Mouse (Mus musculus): ENCODE data around the gene Tsc22d3. TPM values are rescaled to one million over a fixed set of nuclear protein-coding genes. Genes with fewer than 3 reads are reported as not detected.

The Tsc22d3 gene
- total and polyA plus RNA-seq, 2 experiments from 2014 or later, result 172 to 240 TPM

- H3K4me1 ChIP-seq (ENCODE audit: control insufficient read depth, insufficient read depth), result peaks cover 4% of the 10 kb centered on the region; the same call in 1 of the 2 replicates
Measured at GRCm38 (mm10) chrX:140527231-140527630, 73.2 kb downstream of the Tsc22d3 start.

DNA sequence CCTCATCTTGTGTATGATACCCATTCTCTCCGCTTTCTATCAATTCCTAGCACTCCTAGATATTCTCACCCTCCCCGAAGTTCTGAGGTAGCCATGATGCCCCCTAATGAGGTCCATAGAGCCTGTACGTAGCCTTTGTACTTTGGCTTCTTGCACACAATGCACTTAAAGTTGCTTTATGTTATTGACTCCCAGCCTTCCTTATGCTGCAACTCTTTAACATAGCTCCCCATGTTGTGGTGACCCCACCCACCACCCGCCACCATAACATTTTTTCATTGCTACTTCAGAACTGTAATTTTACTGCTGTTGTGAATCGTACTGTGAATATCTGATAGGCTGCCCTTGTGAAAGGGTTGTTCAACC is 74.2 kb downstream of the Tsc22d3 start:
- ATAC-seq (ENCODE audit: insufficient read depth, low read depth) (no peak), DNase-seq (ENCODE audit: low spot score) (no peak)
- Histone ChIP-seq H3K27ac (ENCODE audit: low read depth) (no peak overlapping the region), H3K36me3 (replicated peaks; ENCODE audit: control insufficient read depth, insufficient read depth, low read length) (no peaks in the 10 kb centered on the region), H3K4me2 (ENCODE audit: low read depth, low read length) (no peak overlapping the region), H3K4me1 (ENCODE audit: control insufficient read depth, insufficient read depth) (no peaks in the 10 kb centered on the region), H3K4me3 (ENCODE audit: low read depth, low read length) (no peak overlapping the region), H3K9ac (replicated peaks; ENCODE audit: low read depth, low read length) (no peak overlapping the region), H3K9me3 (replicated peaks; ENCODE audit: control insufficient read depth, low read length) (no peaks in the 10 kb centered on the region), H3K27me3 (ENCODE audit: control insufficient read depth, insufficient read depth, low read length) (no peaks in the 10 kb centered on the region)
- WGBS, result 87% methylated on average over 5 of the region's 5 CpGs
- TF ChIP-seq CTCF (IDR thresholded peaks at IDR 0.05; ENCODE audit: low read depth), result no peak
- TF ChIP-seq EP300 (IDR thresholded peaks at IDR 0.05; ENCODE audit: low read depth), result no peak

More at GRCm38 (mm10) chrX:140527231-140527630, 73.2 kb downstream of the Tsc22d3 start:
- peak; percentile 36; the same call in 1 of the 2 replicates for ATAC-seq (ENCODE audit: insufficient read depth, low read depth)
- Histone ChIP-seq H3K27ac (ENCODE audit: low read depth) (no peak overlapping the region), H3K4me2 (ENCODE audit: low read depth, low read length) (no peak overlapping the region), H3K27me3 (ENCODE audit: control insufficient read depth, insufficient read depth, low read length) (no peaks in the 10 kb centered on the region), H3K9me3 (replicated peaks; ENCODE audit: control insufficient read depth, low read length) (no peaks in the 10 kb centered on the region), H3K9ac (replicated peaks; ENCODE audit: low read depth, low read length) (no peak overlapping the region), H3K36me3 (replicated peaks; ENCODE audit: control insufficient read depth, insufficient read depth, low read length) (no peaks in the 10 kb centered on the region), H3K4me3 (ENCODE audit: low read depth, low read length) (no peak overlapping the region)
- DNase-seq (ENCODE audit: low spot score), result no peak
- no peak for TF ChIP-seq EP300 (IDR thresholded peaks at IDR 0.05; ENCODE audit: low read depth)
- 32% methylated on average over 6 of the region's 6 CpGs for WGBS

DNA sequence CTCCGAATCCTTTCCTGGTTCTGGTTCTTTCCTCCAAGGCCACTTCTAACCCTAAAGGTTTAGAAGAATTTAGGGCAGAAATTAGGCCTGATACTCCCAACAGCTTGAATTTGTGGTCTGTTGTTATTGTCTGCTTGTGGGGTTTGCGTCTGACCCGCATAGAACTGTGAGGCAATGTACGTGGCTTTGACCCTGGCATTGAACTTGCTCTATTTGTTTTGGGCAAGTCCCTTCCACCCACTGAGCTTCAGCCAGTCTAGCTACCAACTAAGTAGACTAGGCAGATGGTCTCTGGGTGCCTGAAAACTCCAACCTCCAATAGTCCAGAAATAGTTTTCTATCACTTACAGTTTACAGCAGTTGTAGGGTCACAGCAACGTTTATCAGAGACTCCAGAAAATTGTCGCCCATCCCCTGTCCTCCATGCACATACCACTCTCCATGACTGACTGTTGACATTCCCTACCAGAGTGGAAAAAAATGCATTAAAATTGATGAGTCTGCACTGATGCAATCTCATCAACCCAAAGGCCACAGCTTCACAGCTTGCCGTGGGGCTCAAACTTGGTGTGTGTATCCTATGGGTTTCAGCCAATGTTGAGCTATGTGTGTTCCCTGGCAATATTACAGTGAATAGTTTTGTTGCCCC is 74.7 kb downstream of the Tsc22d3 start:
- H3K9ac ChIP-seq (replicated peaks; ENCODE audit: low read depth, low read length), result no peak overlapping the region
- no peak overlapping the region for H3K4me3 ChIP-seq (ENCODE audit: low read depth, low read length)
- no peak overlapping the region for H3K27ac ChIP-seq (ENCODE audit: low read depth)
- no peaks in the 10 kb centered on the region for H3K27me3 ChIP-seq (ENCODE audit: control insufficient read depth, insufficient read depth, low read length)
- no peak for ATAC-seq (ENCODE audit: insufficient read depth, low read depth)
- 78% methylated on average over 7 of the region's 7 CpGs for WGBS
- no peaks in the 10 kb centered on the region for H3K4me1 ChIP-seq (ENCODE audit: control insufficient read depth, insufficient read depth)
- no peaks in the 10 kb centered on the region for H3K9me3 ChIP-seq (replicated peaks; ENCODE audit: control insufficient read depth, low read length)
- no peaks in the 10 kb centered on the region for H3K36me3 ChIP-seq (replicated peaks; ENCODE audit: control insufficient read depth, insufficient read depth, low read length)
- TF ChIP-seq EP300 (IDR thresholded peaks at IDR 0.05; ENCODE audit: low read depth) (no peak), CTCF (IDR thresholded peaks at IDR 0.05; ENCODE audit: low read depth) (no peak)
- no peak for DNase-seq (ENCODE audit: low spot score)
- H3K4me2 ChIP-seq (ENCODE audit: low read depth, low read length), result no peak overlapping the region

- TF ChIP-seq CTCF (IDR thresholded peaks at IDR 0.05; ENCODE audit: low read depth) (no peak), EP300 (IDR thresholded peaks at IDR 0.05; ENCODE audit: low read depth) (no peak)
- no peak overlapping the region for H3K4me3 ChIP-seq (ENCODE audit: low read depth, low read length)
- H3K9me3 ChIP-seq (replicated peaks; ENCODE audit: control insufficient read depth, low read length), result no peaks in the 10 kb centered on the region
- no peak for DNase-seq (ENCODE audit: low spot score)
- no peak overlapping the region for H3K4me2 ChIP-seq (ENCODE audit: low read depth, low read length)
- no peak overlapping the region for H3K27ac ChIP-seq (ENCODE audit: low read depth)
- H3K27me3 ChIP-seq (ENCODE audit: control insufficient read depth, insufficient read depth, low read length), result no peaks in the 10 kb centered on the region
- no peak overlapping the region for H3K9ac ChIP-seq (replicated peaks; ENCODE audit: low read depth, low read length)
- ATAC-seq (ENCODE audit: insufficient read depth, low read depth), result no peak
- no peaks in the 10 kb centered on the region; the same call in 1 of the 2 replicates for H3K4me1 ChIP-seq (ENCODE audit: control insufficient read depth, insufficient read depth)
- no peaks in the 10 kb centered on the region for H3K36me3 ChIP-seq (replicated peaks; ENCODE audit: control insufficient read depth, insufficient read depth, low read length)
- 83% methylated on average over 5 of the region's 5 CpGs for WGBS
Measured at GRCm38 (mm10) chrX:140524231-140524630, 76.2 kb downstream of the Tsc22d3 start.

DNA sequence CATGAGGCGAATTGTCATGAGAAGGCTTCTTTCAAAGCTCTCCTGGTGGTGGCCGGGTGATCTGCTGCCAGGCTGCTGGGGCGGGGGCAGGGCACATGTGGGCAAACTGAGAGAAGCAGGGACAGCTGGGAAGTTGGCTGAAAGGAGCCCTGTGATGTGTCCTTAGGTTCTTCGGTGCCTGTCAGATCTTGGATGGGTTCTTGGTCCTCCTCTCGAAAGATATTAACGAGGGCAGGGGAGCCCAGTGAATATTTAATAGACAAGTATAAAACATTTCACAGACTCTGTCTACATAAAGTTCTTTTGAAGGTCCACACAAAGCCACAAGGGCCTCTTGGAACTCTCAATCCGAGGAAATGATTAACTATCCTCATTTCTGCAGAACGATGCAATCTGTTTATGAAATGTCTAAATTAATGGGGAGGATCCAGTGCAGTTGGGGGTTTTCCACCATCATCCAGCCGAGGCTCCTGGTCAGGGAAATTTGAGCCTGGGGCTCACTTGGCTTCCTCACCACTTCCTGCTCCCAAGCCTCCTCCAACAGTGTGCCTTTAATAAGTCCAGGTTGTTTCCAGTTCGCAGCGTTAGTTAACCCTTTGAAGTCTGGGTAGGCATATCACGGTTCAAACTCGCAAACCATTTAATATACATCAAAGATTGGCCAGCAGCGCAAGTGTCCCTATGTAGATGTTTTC is 78.2 kb downstream of the Tsc22d3 start:
- Histone ChIP-seq H3K9me3 (replicated peaks; ENCODE audit: control insufficient read depth, low read length) (no peaks in the 10 kb centered on the region), H3K4me3 (ENCODE audit: low read depth, low read length) (no peak overlapping the region), H3K9ac (replicated peaks; ENCODE audit: low read depth, low read length) (no peak overlapping the region), H3K27me3 (ENCODE audit: control insufficient read depth, insufficient read depth, low read length) (no peaks in the 10 kb centered on the region), H3K4me2 (ENCODE audit: low read depth, low read length) (no peak overlapping the region), H3K4me1 (ENCODE audit: control insufficient read depth, insufficient read depth) (no peaks in the 10 kb centered on the region; the same call in 1 of the 2 replicates), H3K36me3 (replicated peaks; ENCODE audit: control insufficient read depth, insufficient read depth, low read length) (no peaks in the 10 kb centered on the region), H3K27ac (ENCODE audit: low read depth) (no peak overlapping the region)
- DNase-seq (ENCODE audit: low spot score), result no peak
- 65% methylated on average over 14 of the region's 14 CpGs for WGBS
- ATAC-seq (ENCODE audit: insufficient read depth, low read depth), result no peak
- TF ChIP-seq EP300 (IDR thresholded peaks at IDR 0.05; ENCODE audit: low read depth) (no peak), CTCF (IDR thresholded peaks at IDR 0.05; ENCODE audit: low read depth) (no peak)

Measured in heart, postnatal 0 days (tissue).